Mouse (Mus musculus) lung, postnatal 0 days (tissue): ENCODE results near the gene Dcaf8. TPM values are rescaled to one million over a fixed set of nuclear protein-coding genes. Genes with fewer than 3 reads are reported as not detected.

Experiments
- ATAC-seq: fragments of 200-750 bp; cut with Nextera tagmentation; 2 replicates; pipeline ENCODE4 v1.8.0; 2017; ENCODE audit warnings: moderate library complexity
- DNase-seq: peaks from one replicate; pipeline ENCODE4 v3.0.0-alpha.2; 2016; ENCODE audit warnings: low spot score
- H3K27ac ChIP-seq: fragments of 300-500 bp; sonication (generic); 2 replicates; pipeline ENCODE4 v1.5.1; 2014; ENCODE audit warnings: antibody characterized with exemption, mild to moderate bottlenecking, low read length, mixed read lengths
- H3K27me3 ChIP-seq: fragments of 300-500 bp; sonication (generic); replicated peaks from 2 replicates; pipeline ENCODE4 v1.6.1; 2014; ENCODE audit warnings: low read length, mixed read lengths; ENCODE audit not compliant: insufficient read depth
- H3K36me3 ChIP-seq: fragments of 300-500 bp; sonication (generic); 2 replicates; pipeline ENCODE4 v1.6.1; 2014; ENCODE audit warnings: low read length, mixed read lengths; ENCODE audit not compliant: insufficient read depth
- H3K4me1 ChIP-seq: fragments of 300-500 bp; sonication (generic); 2 replicates; pipeline ENCODE4 v1.6.1; 2014; ENCODE audit warnings: antibody characterized with exemption, low read depth, low read length, mixed read lengths; ENCODE audit not compliant: insufficient read depth
- H3K4me2 ChIP-seq: fragments of 300-500 bp; sonication (generic); replicated peaks from 2 replicates; pipeline ENCODE4 v1.6.1; 2014; ENCODE audit warnings: low read depth, mild to moderate bottlenecking, low read length, moderate library complexity, mixed read lengths
- H3K4me3 ChIP-seq: fragments of 300-500 bp; sonication (generic); 2 replicates; pipeline ENCODE4 v1.5.1; 2014; ENCODE audit warnings: low read depth, low read length
- H3K9ac ChIP-seq: fragments of 300-500 bp; sonication (generic); replicated peaks from 2 replicates; pipeline ENCODE4 v1.6.1; 2014; ENCODE audit warnings: low read depth, mild to moderate bottlenecking
- H3K9me3 ChIP-seq: fragments of 300-500 bp; sonication (generic); 2 replicates; pipeline ENCODE4 v1.6.1; 2016; ENCODE audit warnings: low read length, mixed read lengths
- CTCF ChIP-seq: IDR thresholded peaks from 2 replicates; pipeline ENCODE4 v1.5.1; 2016; ENCODE audit warnings: antibody characterized with exemption, mild to moderate bottlenecking
- EP300 ChIP-seq: IDR thresholded peaks from 2 replicates; pipeline ENCODE4 v1.6.1; 2016; ENCODE audit warnings: antibody characterized with exemption, mild to moderate bottlenecking, control low read depth
- WGBS: fragments of 180-500 bp; shearing (Covaris S2); extraction: QIAGEN DNeasy Blood & Tissue Kit; methylation state at CpG from one replicate; pipeline ENCODE4 v1.1.7; 2014; 5-methylcytosine and 5-hydroxymethylcytosine counted together
- polyA plus RNA-seq: library from polyadenylated mRNA; unstranded; fragments of >200 nt; fragmentation: Nextera tagmentation; extraction: Ambion mirVana; gene quantifications from 2 replicates; pipeline ENCODE4 v1.2.1, GENCODE M21; 2015

The Dcaf8 gene
- polyA plus RNA-seq, 1 experiment from 2014 or later, result 93.7 TPM

DNA sequence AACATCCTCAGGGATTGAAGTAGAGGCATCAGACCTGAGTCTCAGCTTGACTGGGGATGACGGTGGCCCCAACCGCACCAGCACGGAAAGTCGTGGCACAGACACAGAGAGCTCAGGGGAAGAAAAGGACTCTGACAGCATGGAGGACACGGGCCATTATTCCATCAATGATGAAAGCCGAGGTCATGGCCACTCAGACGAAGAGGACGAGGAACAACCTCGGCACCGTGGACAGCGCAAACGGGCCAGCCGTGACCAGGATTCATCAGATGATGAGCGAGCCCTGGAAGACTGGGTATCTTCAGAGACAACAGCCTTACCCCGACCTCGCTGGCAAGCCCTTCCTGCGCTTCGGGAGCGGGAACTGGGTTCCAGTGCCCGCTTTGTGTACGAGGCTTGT lies 24.5 kb downstream of the Dcaf8 start:
- TF ChIP-seq CTCF, result no peak
- no peak for TF ChIP-seq EP300
- Histone ChIP-seq H3K9ac (no peak overlapping the region), H3K4me1 (no peaks in the 10 kb centered on the region), H3K4me2 (no peak overlapping the region), H3K27ac (no peak overlapping the region), H3K4me3 (no peak overlapping the region), H3K9me3 (no peaks in the 10 kb centered on the region), H3K27me3 (no peaks in the 10 kb centered on the region), H3K36me3 (peaks cover 49% of the 10 kb centered on the region)
- 96% methylated on average over 21 of the region's 21 CpGs for WGBS
- ATAC-seq, result no peak
- no peak for DNase-seq

- no peak for ATAC-seq
- Histone ChIP-seq H3K9me3 (no peaks in the 10 kb centered on the region), H3K27me3 (no peaks in the 10 kb centered on the region), H3K9ac (no peak overlapping the region), H3K4me2 (no peak overlapping the region), H3K27ac (no peak overlapping the region), H3K36me3 (peaks cover 44% of the 10 kb centered on the region), H3K4me3 (no peak overlapping the region), H3K4me1 (no peaks in the 10 kb centered on the region)
- TF ChIP-seq CTCF, result no peak
- no peak for TF ChIP-seq EP300
- 71% methylated on average over 5 of the region's 5 CpGs for WGBS
- no peak for DNase-seq
Observed at GRCm38 (mm10) chr1:172173181-172173580, 25.3 kb downstream of the Dcaf8 start.

- no peak overlapping the region for H3K9ac ChIP-seq
- TF ChIP-seq CTCF (no peak), EP300 (no peak)
- ATAC-seq, result no peak
- no peak for DNase-seq
- no peaks in the 10 kb centered on the region for H3K9me3 ChIP-seq
- H3K4me1 ChIP-seq, result no peaks in the 10 kb centered on the region
- H3K27ac ChIP-seq, result no peak overlapping the region
- no peak overlapping the region for H3K4me3 ChIP-seq
- 80% methylated on average over 7 of the region's 7 CpGs for WGBS
- no peaks in the 10 kb centered on the region for H3K27me3 ChIP-seq
- H3K36me3 ChIP-seq, result peaks cover 28% of the 10 kb centered on the region
- H3K4me2 ChIP-seq, result no peak overlapping the region
Observed at GRCm38 (mm10) chr1:172177791-172178190, 29.9 kb downstream of the Dcaf8 start.

DNA sequence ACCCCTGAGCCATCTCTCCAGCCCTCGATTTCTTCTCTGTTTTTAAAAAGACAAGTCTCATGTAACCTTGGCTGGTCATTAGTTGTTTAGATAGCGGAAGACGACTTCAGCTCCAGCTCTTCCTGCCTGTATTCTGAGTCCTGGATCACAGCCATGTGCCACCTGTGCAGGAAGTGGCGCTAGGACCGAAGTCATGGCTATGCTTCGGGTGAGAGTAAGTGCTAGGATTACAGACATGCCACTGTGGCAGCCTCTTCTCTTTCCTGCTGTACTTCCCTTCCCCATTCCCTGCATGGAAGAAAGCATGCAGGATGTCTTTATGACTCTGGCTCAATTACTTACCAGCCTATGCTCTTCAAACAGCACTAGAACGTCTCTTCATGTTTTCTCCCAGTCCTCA lies 31.2 kb downstream of the Dcaf8 start:
- Histone ChIP-seq H3K27ac (no peak overlapping the region), H3K4me1 (no peaks in the 10 kb centered on the region), H3K9ac (no peak overlapping the region), H3K9me3 (no peaks in the 10 kb centered on the region), H3K36me3 (peaks cover 19% of the 10 kb centered on the region), H3K27me3 (no peaks in the 10 kb centered on the region), H3K4me3 (no peak overlapping the region), H3K4me2 (no peak overlapping the region)
- DNase-seq (no peak), ATAC-seq (0 out of 2 replicates have a peak, but pooled peaks have one; percentile 23)
- WGBS, result 57% methylated on average over 7 of the region's 7 CpGs
- TF ChIP-seq EP300 (no peak), CTCF (no peak)

- Histone ChIP-seq H3K4me2 (no peak overlapping the region), H3K9me3 (no peaks in the 10 kb centered on the region), H3K9ac (no peak overlapping the region), H3K36me3 (peaks cover 14% of the 10 kb centered on the region; the same call in 1 of the 2 replicates), H3K4me3 (no peak overlapping the region), H3K4me1 (no peaks in the 10 kb centered on the region), H3K27me3 (no peaks in the 10 kb centered on the region), H3K27ac (no peak overlapping the region)
- ATAC-seq (peak; percentile 74), DNase-seq (peak; percentile 81)
- WGBS, result 39% methylated on average over 4 of the region's 4 CpGs
- no peak for TF ChIP-seq EP300
- TF ChIP-seq CTCF, result no peak
Observed at GRCm38 (mm10) chr1:172180881-172181280, 33.0 kb downstream of the Dcaf8 start.

- Histone ChIP-seq H3K27ac (no peak overlapping the region), H3K9ac (no peak overlapping the region), H3K9me3 (no peaks in the 10 kb centered on the region), H3K4me2 (no peak overlapping the region), H3K4me3 (no peak overlapping the region), H3K36me3 (peaks cover 14% of the 10 kb centered on the region; the same call in 1 of the 2 replicates), H3K27me3 (no peaks in the 10 kb centered on the region), H3K4me1 (no peaks in the 10 kb centered on the region)
- WGBS, result 93% methylated on average over 3 of the region's 3 CpGs
- ATAC-seq (no peak), DNase-seq (no peak)
- no peak for TF ChIP-seq CTCF
- TF ChIP-seq EP300, result no peak
Observed at GRCm38 (mm10) chr1:172181777-172182176, 33.9 kb downstream of the Dcaf8 start.

- no peak for TF ChIP-seq CTCF
- no peak for TF ChIP-seq EP300
- 94% methylated on average over 6 of the region's 6 CpGs for WGBS
- H3K27ac ChIP-seq, result no peak overlapping the region
- H3K36me3 ChIP-seq, result peaks cover 26% of the 10 kb centered on the region; the same call in 1 of the 2 replicates
- H3K27me3 ChIP-seq, result no peaks in the 10 kb centered on the region
- H3K4me3 ChIP-seq, result no peak overlapping the region
- no peak for DNase-seq
- no peak overlapping the region for H3K9ac ChIP-seq
- no peak overlapping the region for H3K4me2 ChIP-seq
- ATAC-seq, result no peak
- H3K9me3 ChIP-seq, result no peaks in the 10 kb centered on the region
- H3K4me1 ChIP-seq, result no peaks in the 10 kb centered on the region
Observed at GRCm38 (mm10) chr1:172183056-172183455, 35.2 kb downstream of the Dcaf8 start.
